ENCODE assay signal across 10 mouse cellular contexts in genomic region chr6:128890948-128891355, GRCm38 (mm10). TPM values are rescaled to one million over a fixed set of nuclear protein-coding genes. Genes with fewer than 3 reads are reported as not detected.
A peak's percentile ranks its signal among the peaks of the same experiment; 100 is the strongest.
DNase-seq lines count a peak whose midpoint lies in the region; ATAC-seq and TF ChIP-seq lines count a peak whose summit lies in the region.
"Had no signal": no experiment of that assay in that cellular context is flagged by ENCODE, and none has a peak within 500 bp of the region (broad histone marks: within the 10 kb centered on the region; RNA-seq: fewer than 3 reads in every experiment).

Gene BC035044 (minus strand): TSS chr6:128891126.

- peaks cover 12% of the 10 kb centered on the region for H3K36me3 ChIP-seq in spleen, adult 2 months (ENCODE audit: control insufficient read depth, insufficient read depth, low read length)
- H3K36me3 ChIP-seq in liver, embryonic 13.5 days: no peaks in the 10 kb centered on the region
- H3K36me3 ChIP-seq: heart, embryonic 15.5 days; intestine, embryonic 15.5 days had no signal

- no peak for ATAC-seq in liver, embryonic 13.5 days (ENCODE audit: low read depth)
- ATAC-seq: intestine, embryonic 15.5 days had no signal

- H3K4me2 ChIP-seq in liver, embryonic 13.5 days: no peak within 1 kb of the TSS
- H3K4me2 ChIP-seq: heart, embryonic 15.5 days; intestine, embryonic 15.5 days had no signal

- H3K27ac ChIP-seq in spleen, adult 2 months (ENCODE audit: insufficient read depth, low read length): peak within 1 kb of the TSS; percentile 91
- H3K27ac ChIP-seq in liver, embryonic 13.5 days: no peak within 1 kb of the TSS
- H3K27ac ChIP-seq: heart, embryonic 15.5 days; intestine, embryonic 15.5 days had no signal

- no peaks in the 10 kb centered on the region for H3K27me3 ChIP-seq in spleen, adult 2 months (ENCODE audit: control insufficient read depth, insufficient read depth, low read length)
- H3K27me3 ChIP-seq in liver, embryonic 13.5 days: no peaks in the 10 kb centered on the region
- H3K27me3 ChIP-seq: heart, embryonic 15.5 days; intestine, embryonic 15.5 days had no signal

- H3K4me1 ChIP-seq in spleen, adult 2 months (ENCODE audit: control insufficient read depth, insufficient read depth, insufficient read length): peaks cover 3% of the 10 kb centered on the region; the same call in 1 of the 2 replicates
- no peaks in the 10 kb centered on the region for H3K4me1 ChIP-seq in liver, embryonic 13.5 days (replicated peaks)
- H3K4me1 ChIP-seq: heart, embryonic 15.5 days; intestine, embryonic 15.5 days had no signal

- H3K4me3 ChIP-seq in spleen, adult 2 months (ENCODE audit: extremely low read depth, insufficient read depth, insufficient read length): peak within 1 kb of the TSS; percentile 68
- H3K4me3 ChIP-seq in liver, embryonic 13.5 days (replicated peaks): peak within 1 kb of the TSS; percentile 29
- H3K4me3 ChIP-seq: heart, embryonic 15.5 days; intestine, embryonic 15.5 days had no signal

- H3K9me3 ChIP-seq in liver, embryonic 13.5 days (replicated peaks): no peaks in the 10 kb centered on the region
- H3K9me3 ChIP-seq: heart, embryonic 15.5 days; intestine, embryonic 15.5 days had no signal

- no peak for TF ChIP-seq CTCF in spleen, adult 2 months (IDR thresholded peaks at IDR 0.05; ENCODE audit: extremely low read depth, insufficient read depth, insufficient read length, insufficient replicate concordance)

- TF ChIP-seq POLR2A in spleen, adult 2 months (IDR thresholded peaks at IDR 0.05; ENCODE audit: low read depth, low read length): no peak

- WGBS in spleen, adult 2 months: 5% methylated on average over 2 of the region's 2 CpGs
- 28% methylated on average over 2 of the region's 2 CpGs for WGBS in liver, embryonic 13.5 days (ENCODE audit: insufficient replicate concordance)

- DNase-seq in spleen, adult 2 months (ENCODE audit: low read depth in 1 of 2, low spot score in 2 of 2): peak; percentile 31 to 45
- DNase-seq in spleen, adult 12 weeks (ENCODE audit: low spot score): no peak
- DNase-seq in liver, embryonic 13.5 days: no peak
- DNase-seq in spleen, postnatal 10 days (ENCODE audit: low spot score in 2 of 2): peak; percentile 20 to 27
- DNase-seq in right cerebral cortex, postnatal 14 days: no peak
- no peak for DNase-seq in testis, postnatal 14 days (ENCODE audit: low spot score)
- no peak for DNase-seq in gastrocnemius, adult 8-10 months (ENCODE audit: low spot score in 2 of 2)
- DNase-seq: gastrocnemius, postnatal 10 days had no signal

- H3K9ac ChIP-seq in liver, embryonic 13.5 days: 0 out of 2 replicates have a peak within 1 kb of the TSS, but pooled peaks have one; percentile 13
- H3K9ac ChIP-seq: heart, embryonic 15.5 days; intestine, embryonic 15.5 days had no signal

RNA-seq across cellular contexts. Expression of gene BC035044, which starts in this region (rescaled TPM):
- polyA plus RNA-seq in spleen, adult 2 months (2012; rRNA removed): 16.3 and 22.9 TPM in 2 replicates
- 6.9 and 7.6 TPM in 2 replicates for polyA plus RNA-seq in liver, embryonic 13.5 days (2015; fragmentation: Nextera tagmentation; extraction: Ambion mirVana)
- total RNA-seq in gastrocnemius, adult 8-10 months (2022): not detected

Comparison
In these comparisons a context has a peak if more than half of its experiments do, and no peak if none do; other contexts are left out.
1. DNase-seq: peak in spleen, adult 2 months (2 of 2) and spleen, postnatal 10 days (2 of 2); none in spleen, adult 12 weeks (single experiment), liver, embryonic 13.5 days (single experiment), right cerebral cortex, postnatal 14 days (single experiment), testis, postnatal 14 days (single experiment) and gastrocnemius, adult 8-10 months (0 of 2).